Mouse (Mus musculus): ENCODE measurements around the gene Usp45. TPM values are rescaled to one million over a fixed set of nuclear protein-coding genes. Genes with fewer than 3 reads are reported as not detected.

Usp45 gene
- polyA plus RNA-seq, 1 experiment from 2014 or later, result 7.2 TPM

Other genes with a start within 250 kb of the Usp45 start
- gene Prdm13, start 81.2 kb upstream of the Usp45 start, polyA plus RNA-seq (2015; fragmentation: Nextera tagmentation; extraction: Ambion mirVana), result not detected in 2 replicates
- 40.2 and 40.7 TPM in 2 replicates for gene Ccnc, start 39.5 kb upstream of the Usp45 start, polyA plus RNA-seq (2015; fragmentation: Nextera tagmentation; extraction: Ambion mirVana)
- 11.3 and 12.6 TPM in 2 replicates for gene Tstd3, start 56 bp downstream of the Usp45 start, polyA plus RNA-seq (2015; fragmentation: Nextera tagmentation; extraction: Ambion mirVana)
- 129 and 154 TPM in 2 replicates for gene Pnisr, start 80.4 kb downstream of the Usp45 start, polyA plus RNA-seq (2015; fragmentation: Nextera tagmentation; extraction: Ambion mirVana)
- gene Coq3, start 112.5 kb downstream of the Usp45 start, polyA plus RNA-seq (2015; fragmentation: Nextera tagmentation; extraction: Ambion mirVana), result 13.5 and 13.6 TPM in 2 replicates
- 3.2 and 3.7 TPM in 2 replicates for gene Faxc, start 164.2 kb downstream of the Usp45 start, polyA plus RNA-seq (2015; fragmentation: Nextera tagmentation; extraction: Ambion mirVana)

All from kidney, embryonic 16.5 days (tissue).